Mouse (Mus musculus): ENCODE measurements around the gene Gm20388. TPM values are rescaled to one million over a fixed set of nuclear protein-coding genes. Genes with fewer than 3 reads are reported as not detected.
A peak's percentile ranks its signal among the peaks of the same experiment; 100 is the strongest.

Gm20388 gene
- polyA plus RNA-seq, 1 experiment from 2014 or later, result 5.5 TPM

- Histone ChIP-seq H3K4me1 (peaks cover 26% of the 10 kb centered on the region), H3K27ac (no peak overlapping the region), H3K4me2 (no peak overlapping the region), H3K36me3 (peaks cover 39% of the 10 kb centered on the region), H3K27me3 (no peaks in the 10 kb centered on the region), H3K9ac (no peak overlapping the region), H3K9me3 (no peaks in the 10 kb centered on the region), H3K4me3 (no peak overlapping the region)
- 79% methylated on average over 8 of the region's 8 CpGs for WGBS
- ATAC-seq (ENCODE audit: borderline replicate concordance, extremely low read depth, low FRiP score, low TSS enrichment), result no peak
Measured at GRCm38 (mm10) chr8:123657826-123658225, 3747.2 kb downstream of the Gm20388 start.

- H3K4me1 ChIP-seq, result peaks cover 19% of the 10 kb centered on the region
- H3K27me3 ChIP-seq, result no peaks in the 10 kb centered on the region
- H3K9ac ChIP-seq, result no peak overlapping the region
- H3K27ac ChIP-seq, result no peak overlapping the region
- H3K36me3 ChIP-seq, result peaks cover 53% of the 10 kb centered on the region
- 78% methylated on average over 10 of the region's 10 CpGs for WGBS
- H3K4me2 ChIP-seq, result no peak overlapping the region
- no peaks in the 10 kb centered on the region for H3K9me3 ChIP-seq
- H3K4me3 ChIP-seq, result no peak overlapping the region
- no peak for ATAC-seq (ENCODE audit: borderline replicate concordance, extremely low read depth, low FRiP score, low TSS enrichment)
Measured at GRCm38 (mm10) chr8:123659469-123660057, 3748.9 kb downstream of the Gm20388 start.

- no peak overlapping the region for H3K4me2 ChIP-seq
- H3K4me1 ChIP-seq, result no peaks in the 10 kb centered on the region
- no peak for ATAC-seq (ENCODE audit: borderline replicate concordance, extremely low read depth, low FRiP score, low TSS enrichment)
- peaks cover 46% of the 10 kb centered on the region for H3K36me3 ChIP-seq
- no peaks in the 10 kb centered on the region for H3K27me3 ChIP-seq
- H3K9me3 ChIP-seq, result no peaks in the 10 kb centered on the region
- H3K27ac ChIP-seq, result no peak overlapping the region
- H3K9ac ChIP-seq, result no peak overlapping the region
- WGBS, result 84% methylated on average over 11 of the region's 11 CpGs
- no peak overlapping the region for H3K4me3 ChIP-seq
Measured at GRCm38 (mm10) chr8:123661515-123661914, 3750.9 kb downstream of the Gm20388 start.

GRCm38 (mm10) chr8:123665580-123665979, 3754.9 kb downstream of the Gm20388 start:
- H3K9ac ChIP-seq, result no peak overlapping the region
- no peaks in the 10 kb centered on the region for H3K9me3 ChIP-seq
- H3K27ac ChIP-seq, result no peak overlapping the region
- ATAC-seq (ENCODE audit: borderline replicate concordance, extremely low read depth, low FRiP score, low TSS enrichment), result no peak
- peaks cover 7% of the 10 kb centered on the region for H3K4me1 ChIP-seq
- peaks cover 27% of the 10 kb centered on the region for H3K36me3 ChIP-seq
- H3K4me3 ChIP-seq, result no peak overlapping the region
- H3K27me3 ChIP-seq, result no peaks in the 10 kb centered on the region
- H3K4me2 ChIP-seq, result no peak overlapping the region
- WGBS, result 62% methylated on average over 6 of the region's 6 CpGs

GRCm38 (mm10) chr8:123666832-123667231, 3756.2 kb downstream of the Gm20388 start:
- H3K27ac ChIP-seq, result no peak overlapping the region
- H3K36me3 ChIP-seq, result peaks cover 19% of the 10 kb centered on the region
- no peak overlapping the region for H3K4me3 ChIP-seq
- H3K4me2 ChIP-seq, result no peak overlapping the region
- ATAC-seq (ENCODE audit: borderline replicate concordance, extremely low read depth, low FRiP score, low TSS enrichment), result no peak
- H3K4me1 ChIP-seq, result peaks cover 7% of the 10 kb centered on the region
- H3K27me3 ChIP-seq, result no peaks in the 10 kb centered on the region
- no peaks in the 10 kb centered on the region for H3K9me3 ChIP-seq
- no peak overlapping the region for H3K9ac ChIP-seq
- 85% methylated on average over 1 of the region's 1 CpGs for WGBS

- Histone ChIP-seq H3K36me3 (peaks cover 7% of the 10 kb centered on the region; the same call in 1 of the 2 replicates), H3K27me3 (no peaks in the 10 kb centered on the region), H3K4me3 (no peak overlapping the region), H3K27ac (no peak overlapping the region), H3K9ac (no peak overlapping the region), H3K4me1 (peaks cover 7% of the 10 kb centered on the region), H3K9me3 (no peaks in the 10 kb centered on the region), H3K4me2 (no peak overlapping the region)
- ATAC-seq (ENCODE audit: borderline replicate concordance, extremely low read depth, low FRiP score, low TSS enrichment), result no peak
- 28% methylated on average over 4 of the region's 4 CpGs for WGBS
Measured at GRCm38 (mm10) chr8:123668681-123669080, 3758.0 kb downstream of the Gm20388 start.

GRCm38 (mm10) chr8:123670766-123671165, 3760.1 kb downstream of the Gm20388 start:
- 53% methylated on average over 7 of the region's 7 CpGs for WGBS
- H3K9ac ChIP-seq, result no peak overlapping the region
- H3K36me3 ChIP-seq, result no peaks in the 10 kb centered on the region
- ATAC-seq (ENCODE audit: borderline replicate concordance, extremely low read depth, low FRiP score, low TSS enrichment), result no peak
- no peak overlapping the region for H3K27ac ChIP-seq
- peaks cover 7% of the 10 kb centered on the region for H3K4me1 ChIP-seq
- no peaks in the 10 kb centered on the region for H3K9me3 ChIP-seq
- no peak overlapping the region for H3K4me3 ChIP-seq
- H3K27me3 ChIP-seq, result no peaks in the 10 kb centered on the region
- H3K4me2 ChIP-seq, result no peak overlapping the region

GRCm38 (mm10) chr8:123671454-123671853, 3760.8 kb downstream of the Gm20388 start:
- H3K9me3 ChIP-seq, result no peaks in the 10 kb centered on the region
- H3K36me3 ChIP-seq, result no peaks in the 10 kb centered on the region
- H3K4me2 ChIP-seq, result no peak overlapping the region
- no peak for ATAC-seq (ENCODE audit: borderline replicate concordance, extremely low read depth, low FRiP score, low TSS enrichment)
- WGBS, result 65% methylated on average over 7 of the region's 7 CpGs
- no peak overlapping the region for H3K4me3 ChIP-seq
- no peak overlapping the region for H3K27ac ChIP-seq
- H3K27me3 ChIP-seq, result no peaks in the 10 kb centered on the region
- no peak overlapping the region for H3K9ac ChIP-seq
- H3K4me1 ChIP-seq, result peaks cover 7% of the 10 kb centered on the region

- Histone ChIP-seq H3K4me1 (peaks cover 7% of the 10 kb centered on the region), H3K27me3 (no peaks in the 10 kb centered on the region), H3K9ac (no peak overlapping the region), H3K4me3 (no peak overlapping the region), H3K9me3 (no peaks in the 10 kb centered on the region), H3K36me3 (no peaks in the 10 kb centered on the region), H3K4me2 (no peak overlapping the region), H3K27ac (no peak overlapping the region)
- 75% methylated on average over 6 of the region's 6 CpGs for WGBS
- ATAC-seq (ENCODE audit: borderline replicate concordance, extremely low read depth, low FRiP score, low TSS enrichment), result no peak
Measured at GRCm38 (mm10) chr8:123672648-123673047, 3762.0 kb downstream of the Gm20388 start.

GRCm38 (mm10) chr8:123675611-123676010, 3765.0 kb downstream of the Gm20388 start:
- 0 out of 2 replicates have a peak overlapping the region, but pooled peaks have one; percentile 43 for H3K27ac ChIP-seq
- 25% methylated on average over 5 of the region's 5 CpGs for WGBS

GRCm38 (mm10) chr8:123678390-123678789, 3767.7 kb downstream of the Gm20388 start:
- 69% methylated on average over 4 of the region's 4 CpGs for WGBS

More at GRCm38 (mm10) chr8:123675611-123676010, 3765.0 kb downstream of the Gm20388 start:
- Histone ChIP-seq H3K9me3 (no peaks in the 10 kb centered on the region), H3K4me3 (no peak overlapping the region), H3K27me3 (no peaks in the 10 kb centered on the region), H3K4me1 (no peaks in the 10 kb centered on the region), H3K36me3 (no peaks in the 10 kb centered on the region), H3K9ac (no peak overlapping the region), H3K4me2 (0 out of 2 replicates have a peak overlapping the region, but pooled peaks have one; percentile 15)
- no peak for ATAC-seq (ENCODE audit: borderline replicate concordance, extremely low read depth, low FRiP score, low TSS enrichment)

GRCm38 (mm10) chr8:123682073-123682761, 3771.6 kb downstream of the Gm20388 start:
- 17% methylated on average over 18 of the region's 18 CpGs for WGBS
- Histone ChIP-seq H3K4me1 (peaks cover 9% of the 10 kb centered on the region; the same call in 1 of the 2 replicates), H3K27me3 (no peaks in the 10 kb centered on the region), H3K9me3 (no peaks in the 10 kb centered on the region), H3K36me3 (no peaks in the 10 kb centered on the region), H3K27ac (no peak overlapping the region), H3K4me3 (no peak overlapping the region), H3K4me2 (peak overlapping the region; percentile 26), H3K9ac (no peak overlapping the region)
- ATAC-seq (ENCODE audit: borderline replicate concordance, extremely low read depth, low FRiP score, low TSS enrichment), result peak; percentile 84

More at GRCm38 (mm10) chr8:123678390-123678789, 3767.7 kb downstream of the Gm20388 start:
- no peaks in the 10 kb centered on the region for H3K9me3 ChIP-seq
- H3K4me3 ChIP-seq, result no peak overlapping the region
- H3K9ac ChIP-seq, result no peak overlapping the region
- no peak overlapping the region for H3K4me2 ChIP-seq
- H3K4me1 ChIP-seq, result peaks cover 9% of the 10 kb centered on the region; the same call in 1 of the 2 replicates
- H3K27ac ChIP-seq, result no peak overlapping the region
- no peaks in the 10 kb centered on the region for H3K27me3 ChIP-seq
- no peaks in the 10 kb centered on the region for H3K36me3 ChIP-seq
- ATAC-seq (ENCODE audit: borderline replicate concordance, extremely low read depth, low FRiP score, low TSS enrichment), result no peak

All from lung, embryonic 15.5 days (tissue).